Comparison of ENCODE assay signal across 31 mouse cellular contexts in the genomic region with DNA sequence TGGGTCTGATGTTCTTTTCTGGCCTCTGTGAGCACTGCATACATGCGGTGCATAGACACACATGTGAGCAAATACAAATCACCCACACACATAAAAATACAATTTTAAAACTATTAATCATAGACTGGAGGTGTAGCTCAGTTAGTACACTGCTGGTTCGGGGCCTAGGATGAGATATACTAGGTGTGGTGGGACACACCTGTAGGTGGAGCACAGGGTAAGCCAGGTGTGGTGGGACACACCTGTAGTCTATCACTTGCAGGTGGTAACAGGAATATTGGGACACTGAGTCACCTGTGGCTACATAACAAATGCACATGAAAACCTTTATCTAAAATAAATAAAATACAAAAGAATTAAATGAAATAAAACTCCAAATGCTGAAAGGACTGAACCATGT.
"Had no signal": no experiment of that assay in that cellular context is flagged by ENCODE, and none has a peak within 500 bp of the region (broad histone marks: within the 10 kb centered on the region; RNA-seq: fewer than 3 reads in every experiment).

No protein-coding gene starts in this region.

- H3K27me3 ChIP-seq: limb, embryonic 15.5 days; liver, embryonic 12.5 days; liver, embryonic 13.5 days; liver, embryonic 15.5 days; lung, embryonic 15.5 days; megakaryocyte, embryonic 14.5 days; midbrain, embryonic 12.5 days; midbrain, embryonic 13.5 days; midbrain, embryonic 15.5 days had no signal

- H3K9ac ChIP-seq: limb, embryonic 12.5 days; limb, embryonic 13.5 days; limb, embryonic 15.5 days; liver, embryonic 12.5 days; liver, embryonic 13.5 days; liver, embryonic 14.5 days; liver, embryonic 15.5 days; liver, postnatal 0 days; lung, embryonic 14.5 days; lung, embryonic 15.5 days; midbrain, embryonic 12.5 days; midbrain, embryonic 13.5 days; midbrain, embryonic 15.5 days had no signal

- H3K4me1 ChIP-seq: limb, embryonic 15.5 days; liver, embryonic 12.5 days; liver, embryonic 13.5 days; liver, embryonic 15.5 days; lung, embryonic 15.5 days; megakaryocyte, embryonic 14.5 days had no signal

- H3K4me3 ChIP-seq: left cerebral cortex, adult 2 months; limb, embryonic 10.5 days; limb, embryonic 12.5 days; limb, embryonic 13.5 days; limb, embryonic 15.5 days; liver, embryonic 12.5 days; liver, embryonic 13.5 days; liver, embryonic 15.5 days; lung, embryonic 15.5 days; megakaryocyte, embryonic 14.5 days; midbrain, embryonic 10.5 days; midbrain, embryonic 12.5 days; midbrain, embryonic 13.5 days; midbrain, embryonic 15.5 days; myocyte had no signal

- H3K27ac ChIP-seq: left cerebral cortex, adult 2 months; limb, embryonic 10.5 days; limb, embryonic 12.5 days; limb, embryonic 13.5 days; limb, embryonic 15.5 days; liver, embryonic 12.5 days; liver, embryonic 13.5 days; liver, embryonic 14.5 days; liver, embryonic 15.5 days; lung, embryonic 15.5 days; macrophage; midbrain, embryonic 10.5 days; midbrain, embryonic 12.5 days; midbrain, embryonic 15.5 days had no signal

- H3K36me3 ChIP-seq: limb, embryonic 10.5 days; limb, embryonic 12.5 days; limb, embryonic 13.5 days; limb, embryonic 15.5 days; liver, embryonic 12.5 days; liver, embryonic 13.5 days; liver, embryonic 15.5 days; lung, embryonic 15.5 days; midbrain, embryonic 10.5 days; midbrain, embryonic 12.5 days; midbrain, embryonic 15.5 days had no signal

- H3K9me3 ChIP-seq: limb, embryonic 10.5 days; limb, embryonic 12.5 days; limb, embryonic 13.5 days; limb, embryonic 15.5 days; liver, embryonic 12.5 days; liver, embryonic 13.5 days; liver, embryonic 15.5 days; lung, embryonic 15.5 days; midbrain, embryonic 10.5 days; midbrain, embryonic 15.5 days had no signal

- H3K4me2 ChIP-seq: limb, embryonic 12.5 days; limb, embryonic 13.5 days; limb, embryonic 15.5 days; liver, embryonic 11.5 days; liver, embryonic 12.5 days; liver, embryonic 13.5 days; liver, embryonic 15.5 days; lung, embryonic 14.5 days; lung, embryonic 15.5 days; midbrain, embryonic 11.5 days; midbrain, embryonic 12.5 days; midbrain, embryonic 13.5 days; midbrain, embryonic 15.5 days had no signal

- DNase-seq: left cerebral cortex, postnatal 4 days; liver; liver, embryonic 13.5 days; liver, postnatal 0 days; lung, adult 18-20 months; lung, adult 2 months; lung, embryonic 14.5 days; lung, postnatal 10 days; lung, postnatal 14 days; lung, postnatal 36 days; lung, postnatal 4 days; midbrain, embryonic 14.5 days had no signal

- ATAC-seq: liver, embryonic 12.5 days; liver, postnatal 0 days; lung, postnatal 0 days had no signal
